Mouse (Mus musculus) C2C12 (cell line): ENCODE data around the gene A2ml1.

ENCODE experiments used
- CEBPB ChIP-seq: IDR thresholded peaks from one replicate; pipeline ENCODE4 v1.6.1; 2011; ENCODE audit warnings: low read depth, mild to moderate bottlenecking, control low read depth, moderate library complexity
- CTCF ChIP-seq: IDR thresholded peaks from one replicate; pipeline ENCODE4 v1.5.1; 2011; ENCODE audit not compliant: control insufficient read depth, insufficient read depth, insufficient read length
- FOSL1 ChIP-seq: IDR thresholded peaks from one replicate; pipeline ENCODE4 v1.8.0; 2011; ENCODE audit warnings: mild to moderate bottlenecking, low read length; ENCODE audit not compliant: poor library complexity, insufficient read depth, severe bottlenecking
- MAX ChIP-seq: IDR thresholded peaks from one replicate; pipeline ENCODE4 v1.6.1; 2011; ENCODE audit warnings: mild to moderate bottlenecking, control low read depth
- MYOD1 ChIP-seq: IDR thresholded peaks from one replicate; pipeline ENCODE4 v1.6.1; 2011; ENCODE audit warnings: low read depth; ENCODE audit not compliant: control insufficient read depth, insufficient read length

DNA sequence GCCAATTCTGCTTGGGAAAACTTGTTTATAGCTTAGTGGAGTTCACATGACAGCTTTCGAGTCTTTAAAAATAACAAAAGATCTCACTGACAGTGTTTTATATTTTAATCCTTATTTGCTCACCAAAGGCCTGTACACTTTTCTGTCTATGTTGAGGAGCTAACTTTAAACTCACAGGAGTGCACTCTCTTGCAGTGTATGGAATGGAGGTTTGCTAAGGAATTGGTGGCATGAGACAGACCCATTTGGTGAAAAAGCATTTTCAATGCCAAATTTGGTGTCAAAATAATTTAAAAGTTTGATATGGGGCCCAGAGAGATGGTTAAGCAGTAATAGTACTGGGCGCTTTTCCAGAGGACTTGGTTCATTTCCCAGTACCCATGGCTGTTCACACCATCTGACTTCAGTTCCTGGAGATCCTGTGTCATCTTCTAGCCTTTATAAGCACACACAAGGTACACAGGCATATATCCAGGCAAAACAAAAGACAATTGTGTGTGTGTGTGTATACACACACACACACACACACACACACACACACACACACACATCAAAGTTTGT lies 75.7 kb downstream of the A2ml1 start:
- TF ChIP-seq MAX (no peak), CTCF (no peak), FOSL1 (no peak), MYOD1 (no peak), CEBPB (no peak)
